Mouse (Mus musculus) forebrain, embryonic 14.5 days (tissue): ENCODE results near the gene Pbx1. TPM values are rescaled to one million over a fixed set of nuclear protein-coding genes. Genes with fewer than 3 reads are reported as not detected.

ENCODE experiments used
- ATAC-seq: fragments of 200-750 bp; cut with Nextera tagmentation; 2 replicates; pipeline ENCODE4 v1.8.0; 2017; ENCODE audit warnings: mild to moderate bottlenecking, moderate library complexity
- DNase-seq: peaks from one replicate; pipeline ENCODE4 v3.0.0-alpha.2; 2015; ENCODE audit warnings: low spot score
- H3K27ac ChIP-seq: fragments of 300-500 bp; sonication (generic); 2 replicates; pipeline ENCODE4 v1.5.1; 2014; ENCODE audit warnings: low read depth, mild to moderate bottlenecking, control low read depth, low read length, moderate library complexity
- H3K27me3 ChIP-seq: fragments of 300-500 bp; sonication (generic); replicated peaks from 2 replicates; pipeline ENCODE4 v1.6.1; 2014; ENCODE audit warnings: low read length, control low read depth, mixed read lengths; ENCODE audit not compliant: control insufficient read depth, insufficient read depth
- H3K36me3 ChIP-seq: fragments of 300-500 bp; sonication (generic); 2 replicates; pipeline ENCODE4 v1.6.1; 2014; ENCODE audit warnings: low read length, control low read depth; ENCODE audit not compliant: control insufficient read depth, insufficient read depth
- H3K4me1 ChIP-seq: fragments of 300-500 bp; sonication (generic); 2 replicates; pipeline ENCODE4 v1.6.1; 2014; ENCODE audit warnings: antibody characterized with exemption, low read length, control low read depth; ENCODE audit not compliant: control insufficient read depth, insufficient read depth
- H3K4me2 ChIP-seq: fragments of 300-500 bp; sonication (generic); 2 replicates; pipeline ENCODE4 v1.6.1; 2014; ENCODE audit warnings: mild to moderate bottlenecking, control low read depth, low read length
- H3K4me3 ChIP-seq: fragments of 300-500 bp; sonication (generic); 2 replicates; pipeline ENCODE4 v1.5.1; 2014; ENCODE audit warnings: low read depth, low read length, control low read depth
- H3K9ac ChIP-seq: fragments of 300-500 bp; sonication (generic); 2 replicates; pipeline ENCODE4 v1.6.1; 2014; ENCODE audit warnings: mild to moderate bottlenecking, low read length, control low read depth, moderate library complexity
- H3K9me3 ChIP-seq: fragments of 300-500 bp; sonication (generic); replicated peaks from 2 replicates; pipeline ENCODE4 v1.6.1; 2016; ENCODE audit warnings: low read length, control low read depth, mixed read lengths; ENCODE audit not compliant: control insufficient read depth
- WGBS: fragments of 180-500 bp; shearing (Covaris S2); extraction: QIAGEN DNeasy Blood & Tissue Kit; methylation state at CpG from one replicate; pipeline ENCODE4 v1.1.7; 2014; 5-methylcytosine and 5-hydroxymethylcytosine counted together
- polyA plus RNA-seq: library from polyadenylated mRNA; unstranded; fragments of >200 nt; fragmentation: Nextera tagmentation; extraction: Ambion mirVana; gene quantifications from 2 replicates; pipeline ENCODE4 v1.2.1, GENCODE M21; 2014

The Pbx1 gene
- polyA plus RNA-seq, 1 experiment from 2014 or later = 66.7 TPM

GRCm38 (mm10) chr1:168275678-168276077 is 156.4 kb downstream of the Pbx1 start:
- DNase-seq = peak; percentile 84
- WGBS = 14% methylated on average over 5 of the region's 5 CpGs
- peaks cover under 1% of the 10 kb centered on the region; the same call in 1 of the 2 replicates for H3K36me3 ChIP-seq
- peak overlapping the region; percentile 40; the same call in 1 of the 2 replicates for H3K27ac ChIP-seq
- H3K9ac ChIP-seq = no peak overlapping the region
- peaks cover 27% of the 10 kb centered on the region for H3K4me1 ChIP-seq
- no peaks in the 10 kb centered on the region for H3K27me3 ChIP-seq
- no peak overlapping the region for H3K4me2 ChIP-seq
- no peaks in the 10 kb centered on the region for H3K9me3 ChIP-seq
- H3K4me3 ChIP-seq = no peak overlapping the region
- ATAC-seq = peak; percentile 92

GRCm38 (mm10) chr1:168274296-168274695 is 157.8 kb downstream of the Pbx1 start:
- DNase-seq (no peak), ATAC-seq (no peak)
- H3K9ac ChIP-seq = no peak overlapping the region
- H3K27me3 ChIP-seq = no peaks in the 10 kb centered on the region
- no peak overlapping the region for H3K4me3 ChIP-seq
- H3K27ac ChIP-seq = no peak overlapping the region
- 94% methylated on average over 4 of the region's 4 CpGs for WGBS
- peaks cover 37% of the 10 kb centered on the region for H3K4me1 ChIP-seq
- no peaks in the 10 kb centered on the region for H3K36me3 ChIP-seq
- H3K4me2 ChIP-seq = no peak overlapping the region
- no peaks in the 10 kb centered on the region for H3K9me3 ChIP-seq

- Histone ChIP-seq H3K4me2 (no peak overlapping the region), H3K27ac (no peak overlapping the region), H3K9me3 (no peaks in the 10 kb centered on the region), H3K9ac (no peak overlapping the region), H3K27me3 (no peaks in the 10 kb centered on the region), H3K4me1 (peaks cover 43% of the 10 kb centered on the region), H3K36me3 (no peaks in the 10 kb centered on the region), H3K4me3 (no peak overlapping the region)
- WGBS = 77% methylated on average over 2 of the region's 2 CpGs
- ATAC-seq (no peak), DNase-seq (no peak)
These were observed 160.0 kb downstream of the Pbx1 start for GRCm38 (mm10) chr1:168272091-168272490.

- no peak for DNase-seq
- no peak overlapping the region for H3K9ac ChIP-seq
- H3K36me3 ChIP-seq = no peaks in the 10 kb centered on the region
- no peaks in the 10 kb centered on the region for H3K27me3 ChIP-seq
- H3K4me3 ChIP-seq = no peak overlapping the region
- no peak overlapping the region for H3K27ac ChIP-seq
- ATAC-seq = no peak
- 90% methylated on average over 4 of the region's 4 CpGs for WGBS
- no peak overlapping the region for H3K4me2 ChIP-seq
- H3K9me3 ChIP-seq = no peaks in the 10 kb centered on the region
- peaks cover 36% of the 10 kb centered on the region for H3K4me1 ChIP-seq
These were observed 160.9 kb downstream of the Pbx1 start for GRCm38 (mm10) chr1:168271207-168271606.

GRCm38 (mm10) chr1:168268751-168269623 is 163.1 kb downstream of the Pbx1 start:
- H3K27me3 ChIP-seq = no peaks in the 10 kb centered on the region

GRCm38 (mm10) chr1:168268224-168268623 is 163.8 kb downstream of the Pbx1 start:
- H3K4me1 ChIP-seq = peaks cover 33% of the 10 kb centered on the region
- H3K4me2 ChIP-seq = no peak overlapping the region

More at GRCm38 (mm10) chr1:168268751-168269623, 163.1 kb downstream of the Pbx1 start:
- H3K36me3 ChIP-seq = no peaks in the 10 kb centered on the region
- H3K4me2 ChIP-seq = peak overlapping the region; percentile 21; the same call in 1 of the 2 replicates
- no peak overlapping the region for H3K9ac ChIP-seq
- ATAC-seq (peak; percentile 72), DNase-seq (peak; percentile 77)
- WGBS = 21% methylated on average over 12 of the region's 12 CpGs
- no peaks in the 10 kb centered on the region for H3K9me3 ChIP-seq
- H3K27ac ChIP-seq = no peak overlapping the region
- H3K4me3 ChIP-seq = no peak overlapping the region
- peaks cover 33% of the 10 kb centered on the region for H3K4me1 ChIP-seq

GRCm38 (mm10) chr1:168265594-168266390 is 166.3 kb downstream of the Pbx1 start:
- no peak overlapping the region for H3K9ac ChIP-seq
- no peak overlapping the region for H3K27ac ChIP-seq
- DNase-seq (no peak), ATAC-seq (no peak)
- no peaks in the 10 kb centered on the region for H3K9me3 ChIP-seq
- no peaks in the 10 kb centered on the region for H3K36me3 ChIP-seq
- H3K4me3 ChIP-seq = no peak overlapping the region
- H3K27me3 ChIP-seq = no peaks in the 10 kb centered on the region
- H3K4me1 ChIP-seq = peaks cover 33% of the 10 kb centered on the region
- no peak overlapping the region for H3K4me2 ChIP-seq
- 81% methylated on average over 12 of the region's 12 CpGs for WGBS

More at GRCm38 (mm10) chr1:168268224-168268623, 163.8 kb downstream of the Pbx1 start:
- no peak for DNase-seq
- no peak overlapping the region for H3K4me3 ChIP-seq
- H3K9ac ChIP-seq = no peak overlapping the region
- no peak for ATAC-seq
- 93% methylated on average over 4 of the region's 4 CpGs for WGBS
- no peak overlapping the region for H3K27ac ChIP-seq
- H3K36me3 ChIP-seq = no peaks in the 10 kb centered on the region
- H3K9me3 ChIP-seq = no peaks in the 10 kb centered on the region
- no peaks in the 10 kb centered on the region for H3K27me3 ChIP-seq

- ATAC-seq (no peak), DNase-seq (no peak)
- no peak overlapping the region for H3K4me3 ChIP-seq
- no peaks in the 10 kb centered on the region for H3K27me3 ChIP-seq
- 81% methylated on average over 5 of the region's 5 CpGs for WGBS
- H3K9ac ChIP-seq = no peak overlapping the region
- peaks cover 30% of the 10 kb centered on the region for H3K4me1 ChIP-seq
- H3K4me2 ChIP-seq = no peak overlapping the region
- no peaks in the 10 kb centered on the region for H3K9me3 ChIP-seq
- H3K27ac ChIP-seq = no peak overlapping the region
- no peaks in the 10 kb centered on the region for H3K36me3 ChIP-seq
These were observed 167.0 kb downstream of the Pbx1 start for GRCm38 (mm10) chr1:168265090-168265489.
